Mouse (Mus musculus): ENCODE measurements around the gene Gm10320. TPM values are rescaled to one million over a fixed set of nuclear protein-coding genes. Genes with fewer than 3 reads are reported as not detected.

Gm10320 gene
- total RNA-seq, 1 experiment from 2014 or later = 4.7 TPM

- ATAC-seq (replicated peaks; ENCODE audit: low read depth, poor library complexity, severe bottlenecking) = no peak
These were observed 20.0 kb downstream of the Gm10320 start for GRCm38 (mm10) chr13:98471756-98472155.

GRCm38 (mm10) chr13:98470321-98470720 is 21.5 kb downstream of the Gm10320 start:
- ATAC-seq (replicated peaks; ENCODE audit: low read depth, poor library complexity, severe bottlenecking) = no peak

- ATAC-seq (replicated peaks; ENCODE audit: low read depth, poor library complexity, severe bottlenecking) = no peak
These were observed 21.9 kb downstream of the Gm10320 start for GRCm38 (mm10) chr13:98469916-98470315.

- ATAC-seq (replicated peaks; ENCODE audit: low read depth, poor library complexity, severe bottlenecking) = no peak
These were observed 30.3 kb downstream of the Gm10320 start for GRCm38 (mm10) chr13:98461467-98461866.

- no peak for ATAC-seq (replicated peaks; ENCODE audit: low read depth, poor library complexity, severe bottlenecking)
These were observed 35.4 kb downstream of the Gm10320 start for GRCm38 (mm10) chr13:98456398-98456797.

GRCm38 (mm10) chr13:98455646-98456045 is 36.2 kb downstream of the Gm10320 start:
- no peak for ATAC-seq (replicated peaks; ENCODE audit: low read depth, poor library complexity, severe bottlenecking)

- ATAC-seq (replicated peaks; ENCODE audit: low read depth, poor library complexity, severe bottlenecking) = no peak
These were observed 37.4 kb downstream of the Gm10320 start for GRCm38 (mm10) chr13:98454224-98454967.

- no peak for ATAC-seq (replicated peaks; ENCODE audit: low read depth, poor library complexity, severe bottlenecking)
These were observed 38.7 kb downstream of the Gm10320 start for GRCm38 (mm10) chr13:98453146-98453545.

- no peak for ATAC-seq (replicated peaks; ENCODE audit: low read depth, poor library complexity, severe bottlenecking)
These were observed 43.1 kb downstream of the Gm10320 start for GRCm38 (mm10) chr13:98448696-98449095.

- ATAC-seq (replicated peaks; ENCODE audit: low read depth, poor library complexity, severe bottlenecking) = no peak
These were observed 44.1 kb downstream of the Gm10320 start for GRCm38 (mm10) chr13:98447741-98448140.

GRCm38 (mm10) chr13:98445391-98446125 is 46.2 kb downstream of the Gm10320 start:
- no peak for ATAC-seq (replicated peaks; ENCODE audit: low read depth, poor library complexity, severe bottlenecking)

GRCm38 (mm10) chr13:98441001-98441400 is 50.8 kb downstream of the Gm10320 start:
- no peak for ATAC-seq (replicated peaks; ENCODE audit: low read depth, poor library complexity, severe bottlenecking)

GRCm38 (mm10) chr13:98440293-98440952 is 51.4 kb downstream of the Gm10320 start:
- ATAC-seq (replicated peaks; ENCODE audit: low read depth, poor library complexity, severe bottlenecking) = no peak

Other genes starting within 250 kb of the Gm10320 start
- 47.2 and 52.2 TPM in 2 replicates for gene Utp15, start 229.0 kb downstream of the Gm10320 start, total RNA-seq (2017)
- gene Ankra2, start 228.9 kb downstream of the Gm10320 start, total RNA-seq (2017) = 13.4 and 32.3 TPM in 2 replicates
- not detected in 2 replicates for gene Gm21976, start 212.1 kb downstream of the Gm10320 start, total RNA-seq (2017)
- gene Btf3, start 175.0 kb downstream of the Gm10320 start, total RNA-seq (2017) = 2,029 and 2,484 TPM in 2 replicates
- gene Foxd1, start 137.8 kb downstream of the Gm10320 start, total RNA-seq (2017) = not detected in 2 replicates
- gene Tmem174, start 145.4 kb upstream of the Gm10320 start, total RNA-seq (2017) = not detected in 2 replicates
- gene Tmem171, start 202.8 kb upstream of the Gm10320 start, total RNA-seq (2017) = 0.27 TPM in 1 of 2 replicates, not detected in the other

All from common myeloid progenitor, adult 5-6 weeks (primary cell).